Mouse (Mus musculus) lung, embryonic 14.5 days (tissue): ENCODE data around the gene Ebpl. TPM values are rescaled to one million over a fixed set of nuclear protein-coding genes. Genes with fewer than 3 reads are reported as not detected.
"Not testable (repeated sequence)": the region's sequence is repeated elsewhere in the genome, so short reads cannot be mapped to it uniquely, and the experiment has no call there.

Source experiments
- ATAC-seq: fragments of 200-750 bp; cut with Nextera tagmentation; 2 replicates; pipeline ENCODE4 v1.8.0; 2017; ENCODE audit warnings: mild to moderate bottlenecking, moderate TSS enrichment, moderate library complexity; ENCODE audit not compliant: insufficient read depth
- DNase-seq: peaks from one replicate; pipeline ENCODE4 v3.0.0-alpha.2; 2015
- H3K27ac ChIP-seq: fragments of 300-500 bp; sonication (generic); 2 replicates; pipeline ENCODE4 v1.5.1; 2014; ENCODE audit warnings: low read depth, mild to moderate bottlenecking, moderate library complexity
- H3K27me3 ChIP-seq: fragments of 300-500 bp; sonication (generic); 2 replicates; pipeline ENCODE4 v1.6.1; 2014; ENCODE audit warnings: low read length, control low read depth; ENCODE audit not compliant: insufficient read depth
- H3K36me3 ChIP-seq: fragments of 300-500 bp; sonication (generic); 2 replicates; pipeline ENCODE4 v1.6.1; 2014; ENCODE audit warnings: control low read depth; ENCODE audit not compliant: insufficient read depth
- H3K4me1 ChIP-seq: fragments of 300-500 bp; sonication (generic); 2 replicates; pipeline ENCODE4 v1.6.1; 2014; ENCODE audit warnings: antibody characterized with exemption, control low read depth; ENCODE audit not compliant: insufficient read depth
- H3K4me2 ChIP-seq: fragments of 300-500 bp; sonication (generic); 2 replicates; pipeline ENCODE4 v1.6.1; 2014; ENCODE audit warnings: mild to moderate bottlenecking
- H3K4me3 ChIP-seq: fragments of 300-500 bp; sonication (generic); 2 replicates; pipeline ENCODE4 v1.5.1; 2014; ENCODE audit warnings: low read depth, low read length
- H3K9ac ChIP-seq: fragments of 300-500 bp; sonication (generic); 2 replicates; pipeline ENCODE4 v1.6.1; 2014
- H3K9me3 ChIP-seq: fragments of 300-500 bp; sonication (generic); 2 replicates; pipeline ENCODE4 v1.6.1; 2016; ENCODE audit warnings: low read depth, low read length, control low read depth
- CTCF ChIP-seq: IDR thresholded peaks from 2 replicates; pipeline ENCODE4 v1.5.1; 2016; ENCODE audit warnings: antibody characterized with exemption, low read depth
- WGBS: fragments of 180-500 bp; shearing (Covaris S2); extraction: QIAGEN DNeasy Blood & Tissue Kit; methylation state at CpG from one replicate; pipeline ENCODE4 v1.1.7; 2014; 5-methylcytosine and 5-hydroxymethylcytosine counted together
- polyA plus RNA-seq: library from polyadenylated mRNA; unstranded; fragments of >200 nt; fragmentation: Nextera tagmentation; extraction: Ambion mirVana; gene quantifications from 2 replicates; pipeline ENCODE4 v1.2.1, GENCODE M21; 2014

The Ebpl gene
- polyA plus RNA-seq, 1 experiment from 2014 or later, result 9.4 TPM

DNA sequence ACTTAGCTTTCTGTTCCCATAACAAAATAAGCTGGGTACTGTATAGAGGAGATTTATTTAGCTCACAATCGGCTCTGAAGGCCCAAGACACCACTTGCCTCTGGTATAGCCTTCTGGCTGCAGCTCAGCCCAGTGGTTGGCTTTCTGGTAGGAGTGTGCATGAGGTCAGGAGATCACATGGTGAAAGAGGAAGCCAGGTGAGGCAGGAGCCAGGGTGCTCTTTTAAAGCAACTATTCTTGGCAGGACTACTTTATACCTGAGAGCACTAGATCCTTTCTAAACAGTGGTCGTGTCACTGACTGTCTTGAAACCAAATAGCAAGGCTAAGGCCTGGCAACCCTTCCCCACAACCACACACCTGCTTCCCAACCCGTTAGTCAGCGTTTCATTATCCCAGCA, 10.4 kb downstream of the Ebpl start:
- DNase-seq (no peak), ATAC-seq (no peak)
- Histone ChIP-seq H3K36me3 (no peaks in the 10 kb centered on the region), H3K9me3 (no peaks in the 10 kb centered on the region), H3K9ac (no peak overlapping the region), H3K4me3 (no peak overlapping the region), H3K4me1 (no peaks in the 10 kb centered on the region), H3K4me2 (no peak overlapping the region), H3K27ac (no peak overlapping the region), H3K27me3 (no peaks in the 10 kb centered on the region)
- 83% methylated on average over 4 of the region's 4 CpGs for WGBS
- TF ChIP-seq CTCF, result no peak

DNA sequence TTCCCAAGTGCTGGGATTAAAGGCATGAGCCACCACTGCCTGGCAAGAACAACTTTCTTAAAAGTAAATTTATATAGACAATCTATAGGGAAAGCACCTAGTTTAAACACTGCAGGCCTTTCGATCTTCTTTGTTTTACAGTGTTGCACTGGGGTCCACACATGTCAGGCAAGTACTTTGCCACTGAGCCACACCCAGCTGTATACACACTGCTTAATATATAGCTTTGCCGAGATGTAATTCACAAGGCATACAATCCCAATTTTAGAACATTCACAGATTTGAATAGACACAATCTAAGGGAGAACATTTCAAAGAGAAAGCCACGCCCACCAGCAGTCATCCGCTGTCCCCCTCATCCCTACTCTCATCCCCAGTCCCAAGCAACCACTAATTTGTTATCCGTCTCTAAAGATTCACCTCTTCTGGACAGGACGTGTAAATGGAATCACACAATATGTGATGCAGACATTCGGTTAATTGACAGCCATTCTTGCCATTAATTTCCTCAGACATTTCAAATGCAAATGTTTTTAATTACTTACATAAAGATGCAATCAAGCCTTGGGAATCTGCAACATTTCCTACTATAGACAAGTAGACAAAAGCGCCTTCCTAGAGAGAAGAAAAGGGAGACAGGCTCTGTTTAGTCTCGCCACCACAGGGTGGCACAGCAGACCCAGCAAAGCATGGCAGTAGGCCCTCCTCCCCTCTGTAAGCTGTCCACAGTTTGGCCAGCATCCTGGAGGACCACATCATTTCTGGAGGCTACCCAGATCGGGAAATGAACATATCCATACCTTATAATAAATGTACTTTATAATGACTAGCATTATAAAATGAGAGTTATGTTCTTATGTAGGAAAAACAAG, 13.2 kb downstream of the Ebpl start:
- Histone ChIP-seq H3K4me3 (no peak overlapping the region), H3K27ac (no peak overlapping the region), H3K9ac (no peak overlapping the region), H3K4me2 (no peak overlapping the region), H3K4me1 (no peaks in the 10 kb centered on the region), H3K36me3 (no peaks in the 10 kb centered on the region), H3K27me3 (no peaks in the 10 kb centered on the region), H3K9me3 (no peaks in the 10 kb centered on the region)
- no peak for ATAC-seq
- WGBS, result 81% methylated on average over 10 of the region's 10 CpGs
- peak; percentile 19; the same call in 1 of the 2 replicates for TF ChIP-seq CTCF
- peak; percentile 26 for DNase-seq

DNA sequence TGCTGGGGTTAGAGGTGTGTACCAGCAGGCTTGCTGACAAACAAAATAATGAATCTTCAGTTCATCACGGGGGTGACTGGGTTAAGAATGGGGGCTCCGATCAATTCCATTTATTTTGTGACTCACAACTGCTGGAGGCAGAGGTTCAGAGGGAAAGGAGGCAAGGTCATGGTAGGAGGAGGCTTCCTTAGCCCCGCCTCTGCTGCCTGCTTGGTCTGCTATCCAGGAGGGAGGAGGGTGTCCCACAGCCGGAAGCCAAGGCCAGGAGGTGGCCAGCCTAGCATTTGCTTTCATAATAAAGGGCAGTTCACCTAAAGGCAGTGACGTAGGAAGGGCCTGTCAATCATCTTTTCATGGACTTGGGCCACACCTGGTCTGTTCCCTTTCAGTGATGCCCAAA, 15.6 kb downstream of the Ebpl start:
- Histone ChIP-seq H3K27ac (no peak overlapping the region), H3K4me1 (no peaks in the 10 kb centered on the region), H3K9ac (no peak overlapping the region), H3K27me3 (no peaks in the 10 kb centered on the region), H3K4me3 (no peak overlapping the region), H3K4me2 (no peak overlapping the region), H3K9me3 (no peaks in the 10 kb centered on the region), H3K36me3 (no peaks in the 10 kb centered on the region)
- WGBS, result 62% methylated on average over 5 of the region's 5 CpGs
- no peak for DNase-seq
- TF ChIP-seq CTCF, result no peak
- no peak for ATAC-seq

DNA sequence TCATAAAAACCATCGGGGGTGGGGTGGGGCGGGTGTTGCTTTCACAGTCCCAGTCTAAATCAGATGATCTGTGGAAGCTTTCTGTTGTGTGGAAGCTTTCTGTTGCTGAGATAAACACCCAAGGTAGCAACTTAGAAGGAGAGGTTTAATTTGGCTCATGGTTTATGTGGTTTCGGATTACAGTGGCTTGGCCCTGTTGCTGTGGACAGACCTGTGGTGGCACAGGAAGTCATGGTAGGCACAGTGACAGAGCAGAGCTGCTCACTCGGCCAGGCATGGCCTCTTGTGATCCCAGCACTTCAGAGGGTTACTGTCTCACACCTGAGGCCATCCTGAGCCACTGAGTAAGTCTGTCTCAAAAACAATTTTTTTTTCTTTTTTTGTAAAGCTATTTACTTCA, 20.9 kb downstream of the Ebpl start:
- no peak for TF ChIP-seq CTCF
- Histone ChIP-seq H3K4me2 (no peak overlapping the region), H3K4me3 (no peak overlapping the region), H3K27ac (no peak overlapping the region), H3K27me3 (no peaks in the 10 kb centered on the region), H3K36me3 (no peaks in the 10 kb centered on the region), H3K9me3 (no peaks in the 10 kb centered on the region), H3K9ac (no peak overlapping the region), H3K4me1 (no peaks in the 10 kb centered on the region)
- WGBS, result 72% methylated on average over 4 of the region's 4 CpGs
- DNase-seq (no peak), ATAC-seq (no peak)

DNA sequence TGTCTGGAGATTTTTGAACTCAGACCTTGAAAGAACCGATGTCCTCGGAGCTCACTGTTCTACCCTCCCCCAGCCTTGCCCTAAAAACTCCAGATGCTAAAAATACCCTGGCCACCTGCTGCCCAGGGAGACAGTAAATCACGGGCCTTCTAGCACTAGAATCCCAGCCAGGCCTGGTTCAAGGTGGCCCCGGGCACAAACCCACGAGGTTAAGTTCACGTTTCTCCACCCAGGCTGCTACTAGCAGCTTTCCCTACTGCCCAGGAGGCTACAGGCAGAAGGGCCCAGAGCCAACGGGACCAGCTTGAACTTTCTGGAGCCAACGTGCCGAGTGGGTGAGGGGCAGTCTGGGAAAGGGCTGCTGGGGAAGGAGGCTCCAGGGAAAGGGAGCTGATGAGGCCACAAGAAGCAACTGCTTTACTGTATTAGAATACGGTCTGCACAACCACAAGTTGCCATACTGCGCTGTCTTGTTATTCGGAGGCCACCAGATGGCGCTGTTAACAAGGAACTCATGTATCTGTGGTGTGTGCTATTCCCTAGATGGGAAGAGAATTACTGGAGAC, 29.2 kb downstream of the Ebpl start:
- no peaks in the 10 kb centered on the region for H3K9me3 ChIP-seq
- H3K27me3 ChIP-seq, result no peaks in the 10 kb centered on the region
- no peaks in the 10 kb centered on the region for H3K36me3 ChIP-seq
- WGBS, result 18% methylated on average over 13 of the region's 13 CpGs
- H3K9ac ChIP-seq, result no peak overlapping the region
- peak overlapping the region; percentile 31; the same call in 1 of the 2 replicates for H3K4me2 ChIP-seq
- no peak overlapping the region for H3K4me3 ChIP-seq
- ATAC-seq (peak; percentile 76), DNase-seq (peak; percentile 94)
- TF ChIP-seq CTCF, result peak; percentile 94
- H3K27ac ChIP-seq, result no peak overlapping the region
- no peaks in the 10 kb centered on the region for H3K4me1 ChIP-seq

DNA sequence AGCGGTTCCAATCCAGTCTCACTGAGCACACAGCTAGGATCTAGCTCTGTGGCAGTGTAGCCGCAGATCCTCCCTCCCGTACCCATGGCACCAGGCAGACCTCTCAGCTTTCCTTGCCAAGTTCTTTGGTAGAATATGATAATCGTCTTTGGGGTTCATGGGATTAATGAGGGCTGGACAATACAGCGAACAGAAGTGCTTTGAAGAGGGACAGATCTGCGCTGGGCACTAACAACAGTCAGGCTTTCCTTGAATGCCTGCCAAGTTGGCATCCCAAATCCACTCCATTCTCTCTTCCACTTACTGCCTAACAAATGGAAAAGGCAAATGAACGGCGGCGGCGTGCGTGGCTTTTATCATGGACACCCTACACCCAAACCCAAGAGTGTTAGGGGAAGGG, 29.6 kb downstream of the Ebpl start:
- no peak overlapping the region for H3K9ac ChIP-seq
- ATAC-seq, result no peak
- no peaks in the 10 kb centered on the region for H3K4me1 ChIP-seq
- no peak overlapping the region for H3K4me2 ChIP-seq
- DNase-seq, result no peak
- no peak for TF ChIP-seq CTCF
- no peaks in the 10 kb centered on the region for H3K9me3 ChIP-seq
- H3K27me3 ChIP-seq, result no peaks in the 10 kb centered on the region
- no peak overlapping the region for H3K4me3 ChIP-seq
- H3K27ac ChIP-seq, result no peak overlapping the region
- 81% methylated on average over 11 of the region's 11 CpGs for WGBS
- no peaks in the 10 kb centered on the region for H3K36me3 ChIP-seq

DNA sequence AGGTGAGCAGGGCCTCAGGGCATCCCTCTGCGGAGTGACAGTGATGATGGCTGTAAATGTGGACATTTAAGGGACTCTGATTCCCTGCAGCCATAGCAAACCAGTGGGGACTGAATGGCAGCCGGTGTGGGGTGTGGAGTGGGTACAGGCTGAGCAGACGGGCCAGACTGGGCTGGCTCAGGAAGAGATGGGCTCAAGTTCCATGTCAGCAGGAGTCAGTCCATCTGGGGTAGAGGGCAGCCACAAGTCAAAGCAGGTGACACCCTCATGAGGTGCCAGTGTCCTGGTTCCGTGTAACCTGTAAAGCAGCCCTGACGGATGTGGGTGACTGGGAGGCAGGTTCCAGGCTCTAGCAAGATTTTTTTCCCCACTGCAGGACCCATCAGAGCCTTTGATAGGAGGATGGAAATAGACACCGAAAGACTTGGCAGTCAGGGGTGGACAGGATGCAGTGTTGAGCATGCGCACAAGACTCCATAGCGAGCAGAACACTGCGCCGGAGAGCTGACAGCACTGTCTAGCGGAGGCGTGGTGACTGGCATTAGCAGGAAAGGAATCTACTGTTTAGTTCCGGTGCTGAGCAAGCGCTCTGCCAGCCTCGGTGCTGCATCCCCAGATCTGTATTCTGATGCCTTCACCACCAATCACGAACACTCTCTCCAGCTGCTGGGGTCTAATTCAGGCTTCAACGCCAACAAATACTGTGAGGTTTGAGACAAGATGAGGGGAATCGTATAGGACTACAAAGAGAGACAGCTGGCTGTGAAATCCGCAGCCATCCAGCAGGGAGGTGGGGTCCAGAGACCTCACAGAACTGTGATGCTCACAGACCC, 32.4 kb downstream of the Ebpl start:
- no peaks in the 10 kb centered on the region for H3K36me3 ChIP-seq
- H3K27ac ChIP-seq, result no peak overlapping the region
- DNase-seq (peak; percentile 84), ATAC-seq (peak; percentile 82)
- 37% methylated on average over 19 of the region's 19 CpGs for WGBS
- H3K4me3 ChIP-seq, result no peak overlapping the region
- peak overlapping the region; percentile 50 for H3K4me2 ChIP-seq
- no peaks in the 10 kb centered on the region for H3K27me3 ChIP-seq
- H3K9ac ChIP-seq, result no peak overlapping the region
- no peaks in the 10 kb centered on the region for H3K9me3 ChIP-seq
- H3K4me1 ChIP-seq, result no peaks in the 10 kb centered on the region
- no peak; the same call in 1 of the 2 replicates for TF ChIP-seq CTCF

DNA sequence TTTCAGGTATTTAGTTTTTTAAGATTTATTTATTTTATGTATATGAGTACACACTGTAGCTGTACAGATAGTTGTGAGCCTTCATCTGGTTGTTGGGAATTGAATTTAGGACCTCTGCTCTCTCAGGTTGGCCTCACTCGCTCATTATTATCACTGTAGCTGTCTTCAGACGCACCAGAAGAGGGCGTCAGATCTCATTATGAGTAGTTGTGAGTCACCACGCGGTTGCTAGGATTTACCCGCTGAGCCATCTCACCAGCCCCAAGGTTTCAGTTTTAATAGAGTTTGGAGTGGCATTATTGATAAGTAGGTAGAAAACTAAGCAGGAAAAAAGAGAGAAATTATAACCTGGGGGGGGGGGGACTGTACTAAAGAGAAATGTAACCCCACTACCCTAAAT, 33.2 kb downstream of the Ebpl start:
- not testable (repeated sequence) for H3K36me3 ChIP-seq, H3K9ac ChIP-seq, H3K27me3 ChIP-seq, H3K27ac ChIP-seq, H3K9me3 ChIP-seq, ATAC-seq, DNase-seq, H3K4me1 ChIP-seq, H3K4me2 ChIP-seq, H3K4me3 ChIP-seq
- 26% methylated on average over 6 of the region's 6 CpGs for WGBS
